Mouse (Mus musculus) limb, embryonic 13.5 days (tissue): ENCODE data around the gene Anxa11. TPM values are rescaled to one million over a fixed set of nuclear protein-coding genes. Genes with fewer than 3 reads are reported as not detected.

ENCODE experiments used
- microRNA-seq: library from miRNA; unstranded; fragments of <30 nt; microRNA quantifications from one replicate; pipeline ENCODE4, GENCODE M21; 2016
- polyA plus RNA-seq: library from polyadenylated mRNA; unstranded; fragments of >200 nt; fragmentation: Nextera tagmentation; extraction: Ambion mirVana; gene quantifications from 2 replicates; pipeline ENCODE4 v1.2.1, GENCODE M21; 2015

The Anxa11 gene
- polyA plus RNA-seq, 1 experiment from 2014 or later = 13.0 TPM

Small RNA genes lying within 50 kb of the gene (microRNA-seq; reads per million reads assigned to microRNA genes)
- not detected for gene Gm23701

Other genes starting within 250 kb of the Anxa11 start
- gene Ppif, start 148.0 kb upstream of the Anxa11 start, polyA plus RNA-seq = 31.8 and 34.4 TPM in 2 replicates
- gene Zcchc24, start 73.1 kb upstream of the Anxa11 start, polyA plus RNA-seq = 34.7 and 37.6 TPM in 2 replicates
- gene Plac9a, start 60.9 kb downstream of the Anxa11 start, polyA plus RNA-seq = 1.0 TPM in 1 of 2 replicates, not detected in the other
- 2.9 and 5.1 TPM in 2 replicates for gene Tmem254a, start 85.5 kb downstream of the Anxa11 start, polyA plus RNA-seq
- not detected in 2 replicates for gene Cphx1, start 96.1 kb downstream of the Anxa11 start, polyA plus RNA-seq
- gene Duxbl1, start 136.4 kb downstream of the Anxa11 start, polyA plus RNA-seq = 2.3 and 2.8 TPM in 2 replicates
- 14.8 and 15.4 TPM in 2 replicates for gene Gm9780, start 200.6 kb downstream of the Anxa11 start, polyA plus RNA-seq
- gene Tmem254c, start 225.2 kb downstream of the Anxa11 start, polyA plus RNA-seq = 27.6 and 30.3 TPM in 2 replicates
- gene Cphx2, start 239.4 kb downstream of the Anxa11 start, polyA plus RNA-seq = not detected in 2 replicates
- gene Cphx3, start 240.1 kb downstream of the Anxa11 start, polyA plus RNA-seq = not detected in 2 replicates